ENCODE assay signal across 23 mouse cellular contexts in genomic region chr15:62431150-62431678, GRCm38 (mm10).
"Had no signal": no experiment of that assay in that cellular context is flagged by ENCODE, and none has a peak within 500 bp of the region (broad histone marks: within the 10 kb centered on the region; RNA-seq: fewer than 3 reads in every experiment).

No protein-coding gene starts in this region.

- H3K4me3 ChIP-seq: limb, embryonic 12.5 days; limb, embryonic 15.5 days; megakaryocyte, embryonic 14.5 days; midbrain, embryonic 10.5 days; midbrain, embryonic 13.5 days; myocyte; neural tube, embryonic 13.5 days had no signal

- H3K4me2 ChIP-seq: limb, embryonic 12.5 days; limb, embryonic 15.5 days; liver, embryonic 11.5 days; lung, embryonic 14.5 days; midbrain, embryonic 13.5 days; neural tube, embryonic 13.5 days had no signal

- H3K4me1 ChIP-seq: limb, embryonic 12.5 days; limb, embryonic 15.5 days; megakaryocyte, embryonic 14.5 days; midbrain, embryonic 10.5 days; midbrain, embryonic 13.5 days; neural tube, embryonic 13.5 days had no signal

- H3K27me3 ChIP-seq: limb, embryonic 12.5 days; limb, embryonic 15.5 days; midbrain, embryonic 13.5 days; neural tube, embryonic 13.5 days had no signal

- H3K9ac ChIP-seq: limb, embryonic 12.5 days; limb, embryonic 15.5 days; liver, embryonic 14.5 days; liver, postnatal 0 days; lung, embryonic 14.5 days; midbrain, embryonic 13.5 days; neural tube, embryonic 13.5 days had no signal

- H3K36me3 ChIP-seq: limb, embryonic 12.5 days; limb, embryonic 15.5 days; midbrain, embryonic 10.5 days; midbrain, embryonic 13.5 days; neural tube, embryonic 13.5 days had no signal

- H3K9me3 ChIP-seq: limb, embryonic 12.5 days; limb, embryonic 15.5 days; megakaryocyte, embryonic 14.5 days; midbrain, embryonic 10.5 days; midbrain, embryonic 13.5 days; neural tube, embryonic 13.5 days had no signal

- H3K27ac ChIP-seq: limb, embryonic 12.5 days; limb, embryonic 15.5 days; liver, embryonic 14.5 days; midbrain, embryonic 10.5 days; midbrain, embryonic 13.5 days; neural tube, embryonic 13.5 days; stomach, postnatal 0 days had no signal

- ATAC-seq: liver, postnatal 0 days; lung, postnatal 0 days; midbrain, embryonic 13.5 days; midbrain, embryonic 16.5 days had no signal

- DNase-seq: kidney, adult 18-20 months; kidney, adult 9 months; kidney, postnatal 14 days; kidney, postnatal 4 days; left cerebral cortex, postnatal 4 days; liver, postnatal 0 days; lung, embryonic 14.5 days; lung, postnatal 36 days; right cerebral cortex, postnatal 4 days; thymus, adult 2 months; thymus, postnatal 4 days had no signal
